Mouse (Mus musculus): Measurements from ENCODE around the gene 4933412E24Rik.

Gene 4933412E24Rik

GRCm38 (mm10) chr15:60016513-60016912 lies at the start of gene 4933412E24Rik:
Gene 4933412E24Rik (minus strand): TSS chr15:60016613.
- in situ Hi-C loops (cut with MboI, MseI), result no loop called here

GRCm38 (mm10) chr15:60030728-60031127 lies 14.3 kb upstream of the 4933412E24Rik start:
- in situ Hi-C loops (cut with MboI, MseI), result no loop called here

- in situ Hi-C loops (cut with MboI, MseI), result no loop called here
These were observed 4.8 kb upstream of the 4933412E24Rik start for GRCm38 (mm10) chr15:60021256-60021655.

- in situ Hi-C loops (cut with MboI, MseI), result no loop called here
These were observed 6.2 kb downstream of the 4933412E24Rik start for GRCm38 (mm10) chr15:60010199-60010598.

GRCm38 (mm10) chr15:60009610-60010009 lies 6.8 kb downstream of the 4933412E24Rik start:
- in situ Hi-C loops (cut with MboI, MseI), result no loop called here

GRCm38 (mm10) chr15:59983777-59984176 lies 32.6 kb downstream of the 4933412E24Rik start:
- in situ Hi-C loops (cut with MboI, MseI), result loop anchor here (25.0 kb wide), 1 partner anchor 1304 kb away; no protein-coding TSS in a partner anchor

- in situ Hi-C loops (cut with MboI, MseI), result loop anchor here (10.0 to 25.0 kb wide), 2 partner anchors 1031 to 1312 kb away; no protein-coding TSS in a partner anchor
These were observed 41.1 kb downstream of the 4933412E24Rik start for GRCm38 (mm10) chr15:59975310-59975709.

GRCm38 (mm10) chr15:59974584-59974983 lies 41.8 kb downstream of the 4933412E24Rik start:
- in situ Hi-C loops (cut with MboI, MseI), result loop anchor here (10.0 kb wide), 1 partner anchor 1030 kb away; no protein-coding TSS in a partner anchor

- in situ Hi-C loops (cut with MboI, MseI), result loop anchor here (10.0 kb wide), 1 partner anchor 1029 kb away; no protein-coding TSS in a partner anchor
These were observed 42.5 kb downstream of the 4933412E24Rik start for GRCm38 (mm10) chr15:59973651-59974519.
